Mouse (Mus musculus) kidney, adult 2 months (tissue): ENCODE measurements at regions not wholly inside any gene's neighbourhood (a gene's known extent, or its start where the extent isn't known, plus 50 kb on each side); places are given as distances from the start of the nearest gene placed in this dataset.

Source experiments
- CTCF ChIP-seq: fragments of 200-500 bp; conservative IDR thresholded peaks from 2 replicates; pipeline ENCODE4 v1.5.1; 2011; ENCODE audit warnings: low read depth, mild to moderate bottlenecking, control low read depth, low read length, moderate library complexity, mixed read lengths; ENCODE audit not compliant: insufficient read depth, insufficient read length
- POLR2A ChIP-seq: fragments of 200-500 bp; IDR thresholded peaks from one replicate; pipeline ENCODE4 v1.6.1; 2011; ENCODE audit warnings: low read depth, low read length, control low read depth

- no peak for TF ChIP-seq POLR2A
- no peak for TF ChIP-seq CTCF
Observed at GRCm38 (mm10) chr8:44373987-44374386, 561.3 kb upstream of the Fat1 start.
